Mouse (Mus musculus) sigmoid colon, adult 10 weeks (tissue): ENCODE results near the gene Sun5. TPM values are rescaled to one million over a fixed set of nuclear protein-coding genes. Genes with fewer than 3 reads are reported as not detected.

ENCODE experiments used
- polyA plus RNA-seq: library from polyadenylated mRNA; stranded (reverse); fragments of 350-450 nt; fragmentation: Illumina TruSeq; extraction: RNeasy Lipid Tissue Mini Kit (QIAGEN cat#74804); gene quantifications from one replicate; pipeline ENCODE4 v1.2.3, GENCODE M21; 2014; ENCODE audit warnings: low read depth, low replicate concordance

Gene Sun5
- not detected for polyA plus RNA-seq

GRCm38 (mm10) chr2:153870984-153871383 is at the start of gene Sun5:
Sun5 (minus strand) TSS chr2:153871084.

GRCm38 (mm10) chr2:153917930-153918329 is 47.0 kb upstream of the Sun5 start, which contains the start of gene Bpifb3:
Bpifb3 (plus strand) TSS chr2:153918230.

GRCm38 (mm10) chr2:153900088-153900487 is 29.2 kb upstream of the Sun5 start, which contains the start of gene Bpifb6:
Bpifb6 (plus strand) TSS chr2:153900388.

GRCm38 (mm10) chr2:153874745-153875144 is 3.9 kb upstream of the Sun5 start, which contains the start of gene Bpifb2:
Bpifb2 (plus strand) TSS chr2:153875045.

Other genes with a start within 250 kb of the Sun5 start
- gene Commd7, start 238.3 kb downstream of the Sun5 start, polyA plus RNA-seq, result 16.8 TPM
- 1.4 TPM for gene Dnmt3b, start 221.6 kb downstream of the Sun5 start, polyA plus RNA-seq
- gene Dnmt3c, start 174.4 kb downstream of the Sun5 start, polyA plus RNA-seq, result not detected
- 364 TPM for gene Mapre1, start 129.8 kb downstream of the Sun5 start, polyA plus RNA-seq
- gene Efcab8, start 91.2 kb downstream of the Sun5 start, polyA plus RNA-seq, result not detected
- gene Bpifb2, start 4.0 kb upstream of the Sun5 start, polyA plus RNA-seq, result not detected
- not detected for gene Bpifb6, start 29.3 kb upstream of the Sun5 start, polyA plus RNA-seq
- not detected for gene Bpifb3, start 47.1 kb upstream of the Sun5 start, polyA plus RNA-seq
- gene Bpifb4, start 67.1 kb upstream of the Sun5 start, polyA plus RNA-seq, result not detected
- gene Bpifa6, start 103.9 kb upstream of the Sun5 start, polyA plus RNA-seq, result not detected
- gene Bpifa2, start 137.2 kb upstream of the Sun5 start, polyA plus RNA-seq, result not detected